Mouse (Mus musculus): ENCODE data around the gene Chchd6.

GRCm38 (mm10) chr6:89459634-89460033 lies 135.8 kb downstream of the Chchd6 start:
- TF ChIP-seq CTCF (IDR thresholded peaks at IDR 0.05; ENCODE audit: extremely low read depth, insufficient read depth, insufficient read length, insufficient replicate concordance) (no peak), POLR2A (IDR thresholded peaks at IDR 0.05; ENCODE audit: low read depth, low read length) (no peak)
